Mouse (Mus musculus) MEL (cell line): ENCODE results near the gene Egr2. TPM values are rescaled to one million over a fixed set of nuclear protein-coding genes. Genes with fewer than 3 reads are reported as not detected.

Source experiments
- DNase-seq: peaks from one replicate; pipeline ENCODE4 v3.0.0; 2011; ENCODE audit warnings: low read depth, low spot score
- H3K27ac ChIP-seq: 2 replicates; pipeline ENCODE4 v1.5.1; 2012; ENCODE audit warnings: low read depth, mild to moderate bottlenecking, control low read depth, low read length, moderate library complexity; ENCODE audit not compliant: control insufficient read depth
- H3K27me3 ChIP-seq, 2 experiments: fragments of 150-350 bp in 1 of 2; sonication (generic) in 1 of 2; 2 replicates each; pipeline ENCODE4 v1.6.1; 2012; ENCODE audit warnings: low read length in 2 of 2, mild to moderate bottlenecking in 2 of 2, improper control_type of control experiment in 1 of 2, moderate library complexity in 1 of 2; ENCODE audit not compliant: insufficient read depth in 2 of 2, control insufficient read depth in 1 of 2
- H3K36me3 ChIP-seq, 2 experiments: 2 replicates each; pipeline ENCODE4 v1.6.1; 2012 to 2014; ENCODE audit warnings: low read length in 2 of 2, improper control_type of control experiment in 1 of 2, inconsistent platforms in 1 of 2, mild to moderate bottlenecking in 1 of 2; ENCODE audit not compliant: insufficient read depth in 2 of 2, control insufficient read depth in 1 of 2
- H3K4me1 ChIP-seq, 2 experiments: fragments of 150-350 bp in 1 of 2; sonication (generic) in 1 of 2; 2 replicates each; pipeline ENCODE4 v1.6.1; 2012; ENCODE audit warnings: low read length in 2 of 2, improper control_type of control experiment in 1 of 2, mild to moderate bottlenecking in 1 of 2; ENCODE audit not compliant: insufficient read depth in 2 of 2, control insufficient read depth in 1 of 2
- H3K4me3 ChIP-seq, 2 experiments: fragments of 150-350 bp in 1 of 2; sonication (generic) in 1 of 2; 2 replicates each; pipeline ENCODE4 v1.5.1; 2012; ENCODE audit warnings: low read depth in 2 of 2, low read length in 2 of 2, mild to moderate bottlenecking in 2 of 2, moderate library complexity in 2 of 2, control low read depth in 1 of 2, improper control_type of control experiment in 1 of 2; ENCODE audit not compliant: control insufficient read depth in 1 of 2, insufficient read depth in 1 of 2
- H3K79me2 ChIP-seq: 2 replicates; pipeline ENCODE4 v1.6.1; 2012; ENCODE audit warnings: mild to moderate bottlenecking, low read length, moderate library complexity; ENCODE audit not compliant: control insufficient read depth, poor library complexity, insufficient read depth
- H3K9ac ChIP-seq: 2 replicates; pipeline ENCODE4 v1.6.1; 2012; ENCODE audit warnings: low read depth, mild to moderate bottlenecking, control low read depth, low read length, moderate library complexity; ENCODE audit not compliant: control insufficient read depth, poor library complexity, severe bottlenecking
- H3K9me3 ChIP-seq: fragments of 150-350 bp; sonication (generic); replicated peaks from 2 replicates; pipeline ENCODE4 v1.6.1; 2012; ENCODE audit warnings: mild to moderate bottlenecking, low read length, improper control_type of control experiment, moderate library complexity; ENCODE audit not compliant: insufficient read depth
- BHLHE40 ChIP-seq: IDR thresholded peaks from 2 replicates; pipeline ENCODE4 v1.6.1; 2012; ENCODE audit warnings: low read depth, mild to moderate bottlenecking, inconsistent platforms, low read length, improper control_type of control experiment, borderline replicate concordance
- CHD2 ChIP-seq: IDR thresholded peaks from 2 replicates; pipeline ENCODE4 v1.6.1; 2011; ENCODE audit warnings: low read length, improper control_type of control experiment
- CTCF ChIP-seq, 3 experiments: IDR thresholded peaks in 2 of 3; conservative IDR thresholded peaks in 1 of 3; 2 replicates each; pipeline ENCODE4 v1.5.1; 2011 to 2012; ENCODE audit warnings: low read length in 3 of 3, low read depth in 2 of 3, mild to moderate bottlenecking in 2 of 3, improper control_type of control experiment in 1 of 3, inconsistent platforms in 1 of 3, mixed read lengths in 1 of 3, moderate library complexity in 1 of 3; ENCODE audit not compliant: control insufficient read depth in 1 of 3, insufficient read depth in 1 of 3, poor library complexity in 1 of 3, severe bottlenecking in 1 of 3
- ELF1 ChIP-seq: IDR thresholded peaks from 2 replicates; pipeline ENCODE4 v1.6.1; 2014; ENCODE audit warnings: low read depth, mild to moderate bottlenecking, inconsistent platforms, low read length, improper control_type of control experiment, moderate library complexity
- EP300 ChIP-seq, 2 experiments: IDR thresholded peaks; 2 replicates each; pipeline ENCODE4 v1.6.1; 2011; ENCODE audit warnings: improper control_type of control experiment in 2 of 2, low read length in 2 of 2, low read depth in 1 of 2, mild to moderate bottlenecking in 1 of 2
- ETS1 ChIP-seq: IDR thresholded peaks from 2 replicates; pipeline ENCODE4 v1.6.1; 2012; ENCODE audit warnings: low read depth, mild to moderate bottlenecking, inconsistent platforms, low read length, improper control_type of control experiment, moderate library complexity
- GABPA ChIP-seq: IDR thresholded peaks from 2 replicates; pipeline ENCODE4 v1.6.1; 2012; ENCODE audit warnings: low read depth, mild to moderate bottlenecking, inconsistent platforms, low read length, improper control_type of control experiment, moderate library complexity
- GATA1 ChIP-seq: IDR thresholded peaks from 2 replicates; pipeline ENCODE4 v1.6.1; 2011; ENCODE audit warnings: low read depth, low read length, improper control_type of control experiment
- JUND ChIP-seq: IDR thresholded peaks from 2 replicates; pipeline ENCODE4 v1.6.1; 2011; ENCODE audit warnings: low read depth, mild to moderate bottlenecking, improper control_type of control experiment, low read length
- KAT2A ChIP-seq: conservative IDR thresholded peaks from 2 replicates; pipeline ENCODE4 v1.6.1; 2012; ENCODE audit warnings: low read depth, low read length, improper control_type of control experiment, inconsistent platforms
- MAFK ChIP-seq: IDR thresholded peaks from 2 replicates; pipeline ENCODE4 v1.6.1; 2011; ENCODE audit warnings: low read depth, mild to moderate bottlenecking, low read length, improper control_type of control experiment, borderline replicate concordance
- MAZ ChIP-seq: IDR thresholded peaks from 2 replicates; pipeline ENCODE4 v1.6.1; 2012; ENCODE audit warnings: low read depth, mild to moderate bottlenecking, inconsistent platforms, low read length, improper control_type of control experiment
- MEF2A ChIP-seq: IDR thresholded peaks from 2 replicates; pipeline ENCODE4 v1.6.1; 2014; ENCODE audit warnings: low read depth, mild to moderate bottlenecking, inconsistent platforms, low read length, improper control_type of control experiment; ENCODE audit not compliant: poor library complexity, insufficient replicate concordance, severe bottlenecking; ENCODE audit errors: extremely low read depth
- MXI1 ChIP-seq: IDR thresholded peaks from 2 replicates; pipeline ENCODE4 v1.6.1; 2011; ENCODE audit warnings: mild to moderate bottlenecking, low read depth, low read length, improper control_type of control experiment
- MYB ChIP-seq: IDR thresholded peaks from 2 replicates; pipeline ENCODE4 v1.6.1; 2011; ENCODE audit warnings: mild to moderate bottlenecking, low read depth, low read length, improper control_type of control experiment
- MYC ChIP-seq: IDR thresholded peaks from 2 replicates; pipeline ENCODE4 v1.6.1; 2011; ENCODE audit warnings: low read depth, mild to moderate bottlenecking, low read length, improper control_type of control experiment, moderate library complexity
- NRF1 ChIP-seq: IDR thresholded peaks from 2 replicates; pipeline ENCODE4 v1.6.1; 2014; ENCODE audit warnings: low read depth, mild to moderate bottlenecking, inconsistent platforms, low read length, improper control_type of control experiment, moderate library complexity; ENCODE audit not compliant: poor library complexity, insufficient read depth, severe bottlenecking
- POLR2A ChIP-seq, 2 experiments: IDR thresholded peaks; 2 replicates each; pipeline ENCODE4 v1.6.1; 2011 to 2012; ENCODE audit warnings: low read length in 2 of 2, mild to moderate bottlenecking in 2 of 2, control low read depth in 1 of 2, improper control_type of control experiment in 1 of 2, low read depth in 1 of 2, moderate library complexity in 1 of 2; ENCODE audit not compliant: control insufficient read depth in 1 of 2, insufficient read depth in 1 of 2, poor library complexity in 1 of 2
- RAD21 ChIP-seq: IDR thresholded peaks from 2 replicates; pipeline ENCODE4 v1.6.1; 2011; ENCODE audit warnings: mild to moderate bottlenecking, low read depth, low read length, improper control_type of control experiment
- RCOR1 ChIP-seq: IDR thresholded peaks from 2 replicates; pipeline ENCODE4 v1.6.1; 2012; ENCODE audit warnings: low read depth, mild to moderate bottlenecking, inconsistent platforms, low read length, improper control_type of control experiment
- SIN3A ChIP-seq: IDR thresholded peaks from 2 replicates; pipeline ENCODE4 v1.6.1; 2012; ENCODE audit warnings: low read length, improper control_type of control experiment, inconsistent platforms
- SMC3 ChIP-seq: IDR thresholded peaks from 2 replicates; pipeline ENCODE4 v1.6.1; 2011; ENCODE audit warnings: low read depth, low read length, improper control_type of control experiment
- TAL1 ChIP-seq: IDR thresholded peaks from 2 replicates; pipeline ENCODE4 v1.6.1; 2012; ENCODE audit warnings: mild to moderate bottlenecking, inconsistent platforms, low read length, moderate library complexity, mixed read lengths
- TBP ChIP-seq: IDR thresholded peaks from 2 replicates; pipeline ENCODE4 v1.8.0; 2011; ENCODE audit warnings: low read depth, low read length, improper control_type of control experiment
- ZC3H11A ChIP-seq: IDR thresholded peaks from 2 replicates; pipeline ENCODE4 v1.6.1; 2012; ENCODE audit warnings: low read depth, mild to moderate bottlenecking, inconsistent platforms, low read length, improper control_type of control experiment
- ZMIZ1 ChIP-seq: IDR thresholded peaks from 2 replicates; pipeline ENCODE4 v1.6.1; 2012; ENCODE audit warnings: low read depth, mild to moderate bottlenecking, inconsistent platforms, low read length, improper control_type of control experiment, moderate library complexity
- polyA plus RNA-seq, 2 experiments: library from polyadenylated mRNA; stranded (reverse) in 1 of 2; unstranded in 1 of 2; fragments of >175 nt in 1 of 2; fragments of >200 nt in 1 of 2; gene quantifications; 2 replicates each; pipeline versions ENCODE4 v1.2.1 to v1.2.4; 2012; ENCODE audit warnings: low replicate concordance in 2 of 2, low read depth in 1 of 2; ENCODE audit not compliant: insufficient read length in 2 of 2, insufficient read depth in 1 of 2, missing spikeins in 1 of 2
- total RNA-seq: library from RNA; depleted of rRNA; stranded (reverse); fragments of 300-350 nt; gene quantifications from 2 replicates; pipeline ENCODE4 v1.2.3, GENCODE M21; 2012

The Egr2 gene
- total and polyA plus RNA-seq, 3 experiments = 0.23 to 0.24 TPM; not detected in 1

DNA sequence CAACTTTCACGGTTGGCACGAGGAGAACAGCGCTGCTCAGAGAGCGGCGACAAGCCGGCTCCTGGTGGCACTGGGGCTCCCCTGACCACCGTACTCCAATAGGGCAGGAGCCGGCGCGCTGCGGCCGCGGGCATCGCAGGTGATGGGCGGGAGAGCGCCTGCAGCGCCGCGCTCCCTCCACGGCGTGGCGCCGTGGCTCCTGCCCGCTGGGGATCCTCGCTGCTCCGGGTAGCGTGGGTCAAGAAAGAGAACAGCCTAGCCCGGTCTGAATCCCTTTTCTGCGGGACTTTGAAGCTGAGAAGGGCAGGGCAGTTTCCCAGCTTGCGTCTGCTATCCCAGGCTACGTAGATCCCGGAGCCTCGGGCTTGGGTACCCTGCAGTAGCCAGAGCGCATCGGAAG, 697 bp downstream of the Egr2 start (continued):
- no peak for TF ChIP-seq BHLHE40
- TF ChIP-seq MYB = no peak
- TF ChIP-seq SMC3 = peak; percentile 95
- TF ChIP-seq POLR2A (IDR thresholded peaks at IDR 0.05; ENCODE audit: control insufficient read depth in 1 of 2, insufficient read depth in 1 of 2, low read depth in 1 of 2, low read length in 2 of 2, poor library complexity in 1 of 2) = no peak
- TF ChIP-seq ZMIZ1 = no peak
- no peak for TF ChIP-seq EP300 (IDR thresholded peaks at IDR 0.05; ENCODE audit: low read depth in 1 of 2, low read length in 2 of 2)
- no peak for TF ChIP-seq ETS1
- no peak for TF ChIP-seq CHD2

GRCm38 (mm10) chr10:67536621-67537141, 1.4 kb downstream of the Egr2 start:
- H3K9ac ChIP-seq = peak overlapping the region; percentile 55
- H3K36me3 ChIP-seq = no peaks in the 10 kb centered on the region
- H3K4me1 ChIP-seq = peaks cover 0 to 3% of the 10 kb centered on the region in 2 experiments; a peak in 1 of 4 replicates
- H3K79me2 ChIP-seq = no peaks in the 10 kb centered on the region
- H3K9me3 ChIP-seq = no peaks in the 10 kb centered on the region
- H3K27me3 ChIP-seq = no peaks in the 10 kb centered on the region
- 0 out of 2 replicates have a peak, but pooled peaks have one; percentile 7 for TF ChIP-seq NRF1
- no peak for TF ChIP-seq TAL1
- DNase-seq = peak; percentile 63
- H3K27ac ChIP-seq = peak overlapping the region; percentile 62
- H3K4me3 ChIP-seq = peak overlapping the region; percentile 60 to 80

GRCm38 (mm10) chr10:67537151-67537994, 2.1 kb downstream of the Egr2 start:
- no peaks in the 10 kb centered on the region for H3K27me3 ChIP-seq
- H3K4me1 ChIP-seq = peaks cover 0 to 3% of the 10 kb centered on the region in 2 experiments; a peak in 1 of 4 replicates
- peak; percentile 95 for DNase-seq
- H3K4me3 ChIP-seq = peak overlapping the region; percentile 60 to 80
- H3K9me3 ChIP-seq = no peaks in the 10 kb centered on the region
- peak overlapping the region; percentile 78 for H3K9ac ChIP-seq
- H3K27ac ChIP-seq = peak overlapping the region; percentile 62
- no peaks in the 10 kb centered on the region for H3K36me3 ChIP-seq
- no peaks in the 10 kb centered on the region for H3K79me2 ChIP-seq
- TF ChIP-seq JUND = peak; percentile 53; the same call in 1 of the 2 replicates
- TF ChIP-seq GABPA = no peak
- TF ChIP-seq MAZ = no peak
- TF ChIP-seq MYC = no peak
- peak in 1 of 2 experiments; percentile 17; a peak in 1 of 4 replicates for TF ChIP-seq POLR2A (IDR thresholded peaks at IDR 0.05; ENCODE audit: control insufficient read depth in 1 of 2, insufficient read depth in 1 of 2, low read depth in 1 of 2, low read length in 2 of 2, poor library complexity in 1 of 2)
- no peak for TF ChIP-seq CTCF (IDR thresholded peaks at IDR 0.05 in 2 of 3, conservative IDR thresholded peaks at IDR 0.05 in 1 of 3; ENCODE audit: control insufficient read depth in 1 of 3, insufficient read depth in 1 of 3, low read depth in 2 of 3, low read length in 3 of 3, poor library complexity in 1 of 3, severe bottlenecking in 1 of 3)
- TF ChIP-seq MEF2A = peak; percentile 81; the same call in 1 of the 2 replicates
- no peak for TF ChIP-seq MAFK
- peak; percentile 67; the same call in 1 of the 2 replicates for TF ChIP-seq ETS1
- TF ChIP-seq MXI1 = peak; percentile 15; the same call in 1 of the 2 replicates
- TF ChIP-seq ZC3H11A = no peak
- peak; percentile 43 for TF ChIP-seq ELF1
- TF ChIP-seq KAT2A = peak; percentile 84
- no peak for TF ChIP-seq MYB
- no peak for TF ChIP-seq BHLHE40
- no peak; the same call in 1 of the 2 replicates for TF ChIP-seq RAD21
- TF ChIP-seq SIN3A = peak; percentile 88
- peak; percentile 43; the same call in 1 of the 2 replicates for TF ChIP-seq GATA1
- TF ChIP-seq TAL1 = no peak
- peak; percentile 25; the same call in 1 of the 2 replicates for TF ChIP-seq RCOR1
- TF ChIP-seq TBP = peak; percentile 55; the same call in 1 of the 2 replicates
